Mouse (Mus musculus): ENCODE data around the gene Rnf180. TPM values are rescaled to one million over a fixed set of nuclear protein-coding genes. Genes with fewer than 3 reads are reported as not detected.
"Not testable (repeated sequence)": the region's sequence is repeated elsewhere in the genome, so short reads cannot be mapped to it uniquely, and the experiment has no call there.

Gene Rnf180
- polyA plus RNA-seq (2014; fragmentation: Nextera tagmentation; extraction: Ambion mirVana) = 34.5 and 35.7 TPM in 2 replicates

DNA sequence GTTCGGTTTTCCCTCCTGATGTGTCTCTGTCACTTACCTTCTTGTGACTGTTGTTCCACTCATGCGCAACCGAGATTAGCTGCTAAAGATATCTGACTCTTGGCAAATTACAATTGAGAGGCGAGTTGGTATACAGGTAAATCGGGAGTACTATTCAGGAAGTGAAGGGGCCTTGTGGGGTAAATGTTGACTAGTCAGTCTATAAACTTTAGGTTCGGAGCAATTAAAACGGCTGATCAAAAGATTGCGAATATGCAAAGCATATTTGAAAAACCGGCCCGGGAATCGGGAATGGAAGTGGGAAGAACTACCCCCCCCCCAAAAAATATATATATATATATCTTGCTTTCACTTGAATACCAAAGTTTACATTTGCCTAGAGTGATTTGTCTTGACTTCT lies at the start of gene Rnf180:
TSS of gene Rnf180 (minus strand) at position 101 of the 400 bp plus-strand sequence.
- DNase-seq (no peak), ATAC-seq (ENCODE audit: low FRiP score, low TSS enrichment) (no peak)
- Histone ChIP-seq H3K4me2 (ENCODE audit: low read length) (peak within 1 kb of the TSS; percentile 79), H3K4me1 (ENCODE audit: control insufficient read depth, insufficient read depth, low read length) (peaks cover 16% of the 10 kb centered on the region), H3K36me3 (ENCODE audit: control insufficient read depth, insufficient read depth, low read length) (no peaks in the 10 kb centered on the region), H3K27ac (replicated peaks; ENCODE audit: low read depth, low read length) (peak within 1 kb of the TSS; percentile 81), H3K4me3 (replicated peaks; ENCODE audit: low read depth, low read length) (peak within 1 kb of the TSS; percentile 88), H3K9ac (replicated peaks; ENCODE audit: low read length) (peak within 1 kb of the TSS; percentile 96), H3K9me3 (ENCODE audit: control insufficient read depth, low read length) (no peaks in the 10 kb centered on the region), H3K27me3 (ENCODE audit: control insufficient read depth, insufficient read depth, low read length) (no peaks in the 10 kb centered on the region)
- WGBS = 52% methylated on average over 11 of the region's 11 CpGs

GRCm38 (mm10) chr13:105331199-105331968 lies 36.8 kb upstream of the Rnf180 start:
- H3K4me1 ChIP-seq (ENCODE audit: control insufficient read depth, insufficient read depth, low read length) = no peaks in the 10 kb centered on the region
- WGBS = 83% methylated on average over 5 of the region's 5 CpGs
- DNase-seq = no peak

DNA sequence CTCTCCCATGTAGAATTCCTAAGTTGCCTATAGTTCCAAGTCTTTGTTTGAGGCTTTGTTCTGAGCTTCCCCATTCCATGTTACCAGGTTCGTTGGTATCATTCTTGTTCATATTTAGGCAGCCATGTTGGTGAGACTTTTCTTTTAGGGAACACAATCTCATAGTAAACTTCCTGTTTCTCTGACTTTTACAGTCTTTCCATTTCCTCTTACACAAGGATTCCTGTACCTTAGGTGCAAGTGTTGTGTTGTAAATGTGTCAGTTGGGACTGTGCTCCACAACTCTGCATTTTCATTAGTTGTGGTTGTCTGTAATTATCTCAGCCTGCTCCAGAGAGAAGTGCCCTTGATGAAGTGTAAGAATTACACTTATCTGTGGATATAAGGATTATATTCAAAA lies 32.3 kb upstream of the Rnf180 start:
- H3K4me3 ChIP-seq (replicated peaks; ENCODE audit: low read depth, low read length) = no peak overlapping the region
- DNase-seq (no peak), ATAC-seq (ENCODE audit: low FRiP score, low TSS enrichment) (no peak)
- WGBS = 83% methylated on average over 1 of the region's 1 CpGs
- no peak overlapping the region for H3K4me2 ChIP-seq (ENCODE audit: low read length)
- H3K27ac ChIP-seq (replicated peaks; ENCODE audit: low read depth, low read length) = no peak overlapping the region
- H3K36me3 ChIP-seq (ENCODE audit: control insufficient read depth, insufficient read depth, low read length) = no peaks in the 10 kb centered on the region
- no peaks in the 10 kb centered on the region for H3K27me3 ChIP-seq (ENCODE audit: control insufficient read depth, insufficient read depth, low read length)
- no peaks in the 10 kb centered on the region for H3K4me1 ChIP-seq (ENCODE audit: control insufficient read depth, insufficient read depth, low read length)
- no peaks in the 10 kb centered on the region for H3K9me3 ChIP-seq (ENCODE audit: control insufficient read depth, low read length)
- no peak overlapping the region for H3K9ac ChIP-seq (replicated peaks; ENCODE audit: low read length)

More at GRCm38 (mm10) chr13:105331199-105331968, 36.8 kb upstream of the Rnf180 start:
- no peak overlapping the region for H3K4me2 ChIP-seq (ENCODE audit: low read length)
- no peaks in the 10 kb centered on the region for H3K27me3 ChIP-seq (ENCODE audit: control insufficient read depth, insufficient read depth, low read length)
- H3K27ac ChIP-seq (replicated peaks; ENCODE audit: low read depth, low read length) = no peak overlapping the region
- no peak for ATAC-seq (ENCODE audit: low FRiP score, low TSS enrichment)
- no peaks in the 10 kb centered on the region for H3K36me3 ChIP-seq (ENCODE audit: control insufficient read depth, insufficient read depth, low read length)
- no peak overlapping the region for H3K4me3 ChIP-seq (replicated peaks; ENCODE audit: low read depth, low read length)
- H3K9ac ChIP-seq (replicated peaks; ENCODE audit: low read length) = no peak overlapping the region
- no peaks in the 10 kb centered on the region for H3K9me3 ChIP-seq (ENCODE audit: control insufficient read depth, low read length)

- Histone ChIP-seq H3K4me1 (ENCODE audit: control insufficient read depth, insufficient read depth, low read length) (no peaks in the 10 kb centered on the region), H3K9me3 (ENCODE audit: control insufficient read depth, low read length) (no peaks in the 10 kb centered on the region), H3K4me3 (replicated peaks; ENCODE audit: low read depth, low read length) (no peak overlapping the region), H3K4me2 (ENCODE audit: low read length) (no peak overlapping the region), H3K36me3 (ENCODE audit: control insufficient read depth, insufficient read depth, low read length) (no peaks in the 10 kb centered on the region), H3K27me3 (ENCODE audit: control insufficient read depth, insufficient read depth, low read length) (no peaks in the 10 kb centered on the region), H3K9ac (replicated peaks; ENCODE audit: low read length) (no peak overlapping the region), H3K27ac (replicated peaks; ENCODE audit: low read depth, low read length) (no peak overlapping the region)
- DNase-seq = no peak
- WGBS = 81% methylated on average over 1 of the region's 1 CpGs
- ATAC-seq (ENCODE audit: low FRiP score, low TSS enrichment) = no peak
These were observed 22.3 kb upstream of the Rnf180 start for GRCm38 (mm10) chr13:105316926-105317325.

DNA sequence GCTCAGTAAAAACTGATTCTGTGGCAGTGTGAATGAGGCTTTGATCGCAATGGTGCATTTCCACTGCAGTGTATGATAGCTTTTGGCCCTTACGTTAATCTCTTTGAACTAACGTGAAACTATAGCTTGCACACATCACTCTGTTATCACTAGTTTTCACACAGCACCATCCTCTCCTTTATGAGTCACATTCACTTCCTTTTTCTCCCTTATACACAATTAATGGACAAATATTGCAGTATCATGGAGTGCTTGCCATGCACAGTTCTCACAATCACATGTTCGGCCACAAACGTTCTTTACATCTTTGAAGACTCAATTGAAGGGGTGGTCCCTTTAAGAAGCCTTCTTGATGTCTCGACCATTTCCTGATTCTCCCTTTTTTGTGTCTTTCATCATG lies 21.4 kb upstream of the Rnf180 start:
- ATAC-seq (ENCODE audit: low FRiP score, low TSS enrichment) (no peak), DNase-seq (no peak)
- Histone ChIP-seq H3K4me2 (ENCODE audit: low read length) (no peak overlapping the region), H3K9me3 (ENCODE audit: control insufficient read depth, low read length) (no peaks in the 10 kb centered on the region), H3K4me1 (ENCODE audit: control insufficient read depth, insufficient read depth, low read length) (no peaks in the 10 kb centered on the region), H3K4me3 (replicated peaks; ENCODE audit: low read depth, low read length) (no peak overlapping the region), H3K27me3 (ENCODE audit: control insufficient read depth, insufficient read depth, low read length) (no peaks in the 10 kb centered on the region), H3K36me3 (ENCODE audit: control insufficient read depth, insufficient read depth, low read length) (no peaks in the 10 kb centered on the region), H3K27ac (replicated peaks; ENCODE audit: low read depth, low read length) (no peak overlapping the region), H3K9ac (replicated peaks; ENCODE audit: low read length) (no peak overlapping the region)
- WGBS = 87% methylated on average over 6 of the region's 6 CpGs

- Histone ChIP-seq H3K27ac (replicated peaks; ENCODE audit: low read depth, low read length) (no peak overlapping the region), H3K9ac (replicated peaks; ENCODE audit: low read length) (no peak overlapping the region), H3K4me2 (ENCODE audit: low read length) (no peak overlapping the region), H3K4me3 (replicated peaks; ENCODE audit: low read depth, low read length) (no peak overlapping the region), H3K9me3 (ENCODE audit: control insufficient read depth, low read length) (no peaks in the 10 kb centered on the region), H3K36me3 (ENCODE audit: control insufficient read depth, insufficient read depth, low read length) (no peaks in the 10 kb centered on the region), H3K27me3 (ENCODE audit: control insufficient read depth, insufficient read depth, low read length) (no peaks in the 10 kb centered on the region), H3K4me1 (ENCODE audit: control insufficient read depth, insufficient read depth, low read length) (no peaks in the 10 kb centered on the region)
- DNase-seq (no peak), ATAC-seq (ENCODE audit: low FRiP score, low TSS enrichment) (no peak)
- 83% methylated on average over 6 of the region's 6 CpGs for WGBS
These were observed 18.1 kb upstream of the Rnf180 start for GRCm38 (mm10) chr13:105312763-105313162.

GRCm38 (mm10) chr13:105310562-105310961 lies 15.9 kb upstream of the Rnf180 start:
- H3K27me3 ChIP-seq (ENCODE audit: control insufficient read depth, insufficient read depth, low read length); H3K27ac ChIP-seq (replicated peaks; ENCODE audit: low read depth, low read length); H3K4me3 ChIP-seq (replicated peaks; ENCODE audit: low read depth, low read length); DNase-seq; ATAC-seq (ENCODE audit: low FRiP score, low TSS enrichment); H3K9ac ChIP-seq (replicated peaks; ENCODE audit: low read length); H3K4me2 ChIP-seq (ENCODE audit: low read length); H3K4me1 ChIP-seq (ENCODE audit: control insufficient read depth, insufficient read depth, low read length); H3K9me3 ChIP-seq (ENCODE audit: control insufficient read depth, low read length); H3K36me3 ChIP-seq (ENCODE audit: control insufficient read depth, insufficient read depth, low read length): not testable (repeated sequence)
- 89% methylated on average over 4 of the region's 4 CpGs for WGBS

DNA sequence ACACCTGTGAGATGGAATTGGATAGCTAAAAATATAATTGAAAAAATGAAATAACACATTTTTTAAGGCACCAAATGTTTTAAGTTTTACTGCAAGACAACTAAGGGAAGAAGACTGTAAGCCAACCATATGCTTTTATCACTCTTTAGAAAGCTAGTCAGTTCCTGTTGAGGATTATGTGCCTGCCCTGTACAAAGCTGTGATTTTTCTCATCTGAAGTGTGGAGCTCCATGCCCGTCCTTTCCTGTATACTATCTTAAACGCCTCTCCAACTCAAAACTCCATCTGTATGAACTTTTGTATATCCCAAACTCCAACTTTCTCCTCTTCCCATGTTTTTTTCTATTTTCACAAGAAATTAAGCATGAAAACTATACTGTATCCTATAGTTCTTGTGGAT lies 10.9 kb upstream of the Rnf180 start:
- Histone ChIP-seq H3K4me3 (replicated peaks; ENCODE audit: low read depth, low read length) (no peak overlapping the region), H3K9me3 (ENCODE audit: control insufficient read depth, low read length) (no peaks in the 10 kb centered on the region), H3K36me3 (ENCODE audit: control insufficient read depth, insufficient read depth, low read length) (no peaks in the 10 kb centered on the region), H3K4me2 (ENCODE audit: low read length) (no peak overlapping the region), H3K9ac (replicated peaks; ENCODE audit: low read length) (no peak overlapping the region), H3K27ac (replicated peaks; ENCODE audit: low read depth, low read length) (no peak overlapping the region), H3K27me3 (ENCODE audit: control insufficient read depth, insufficient read depth, low read length) (no peaks in the 10 kb centered on the region), H3K4me1 (ENCODE audit: control insufficient read depth, insufficient read depth, low read length) (no peaks in the 10 kb centered on the region)
- no peak for DNase-seq
- 90% methylated on average over 2 of the region's 2 CpGs for WGBS
- no peak for ATAC-seq (ENCODE audit: low FRiP score, low TSS enrichment)

- 83% methylated on average over 4 of the region's 4 CpGs for WGBS
- H3K36me3 ChIP-seq (ENCODE audit: control insufficient read depth, insufficient read depth, low read length) = no peaks in the 10 kb centered on the region
- no peaks in the 10 kb centered on the region for H3K27me3 ChIP-seq (ENCODE audit: control insufficient read depth, insufficient read depth, low read length)
- no peak for DNase-seq
- ATAC-seq (ENCODE audit: low FRiP score, low TSS enrichment) = no peak
- no peak overlapping the region for H3K27ac ChIP-seq (replicated peaks; ENCODE audit: low read depth, low read length)
- no peaks in the 10 kb centered on the region for H3K9me3 ChIP-seq (ENCODE audit: control insufficient read depth, low read length)
- no peak overlapping the region for H3K9ac ChIP-seq (replicated peaks; ENCODE audit: low read length)
- H3K4me1 ChIP-seq (ENCODE audit: control insufficient read depth, insufficient read depth, low read length) = no peaks in the 10 kb centered on the region
- H3K4me2 ChIP-seq (ENCODE audit: low read length) = no peak overlapping the region
- H3K4me3 ChIP-seq (replicated peaks; ENCODE audit: low read depth, low read length) = no peak overlapping the region
These were observed 9.4 kb upstream of the Rnf180 start for GRCm38 (mm10) chr13:105304054-105304453.

Data from midbrain, embryonic 14.5 days (tissue).